ENCODE assay signal across 17 mouse cellular contexts in the genomic region with DNA sequence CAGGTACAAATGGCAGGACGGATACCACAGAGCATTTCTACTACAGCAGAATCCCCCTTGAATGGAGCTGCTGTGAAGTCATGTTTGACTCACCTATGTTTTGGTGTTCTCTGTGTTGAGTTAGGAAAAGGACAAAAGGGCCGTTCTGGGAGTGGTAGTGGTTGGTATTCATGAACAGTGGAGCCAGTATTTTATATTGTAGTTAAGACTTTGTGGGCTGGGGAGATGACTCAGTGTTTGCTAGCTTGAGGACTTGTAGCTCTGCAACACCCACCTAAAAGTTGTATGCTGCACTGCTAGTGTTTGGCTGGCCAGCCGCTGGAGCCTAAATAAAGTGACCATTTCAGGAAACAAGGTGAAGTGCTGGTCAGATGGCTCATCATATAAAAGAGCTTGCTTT.
"Had no signal": no experiment of that assay in that cellular context is flagged by ENCODE, and none has a peak within 500 bp of the region (broad histone marks: within the 10 kb centered on the region; RNA-seq: fewer than 3 reads in every experiment).

No protein-coding gene starts in this region.

- H3K9ac ChIP-seq: liver, embryonic 15.5 days; midbrain, embryonic 15.5 days; neural tube, embryonic 13.5 days had no signal

- ATAC-seq: midbrain, embryonic 15.5 days had no signal

- H3K36me3 ChIP-seq: midbrain, embryonic 15.5 days had no signal

- H3K4me2 ChIP-seq: liver, embryonic 11.5 days; liver, embryonic 15.5 days; midbrain, embryonic 11.5 days; midbrain, embryonic 15.5 days; neural tube, embryonic 13.5 days had no signal

- H3K9me3 ChIP-seq: limb, embryonic 10.5 days; liver, embryonic 15.5 days; megakaryocyte, embryonic 14.5 days; midbrain, embryonic 15.5 days; neural tube, embryonic 13.5 days had no signal

- H3K27ac ChIP-seq: left cerebral cortex, adult 2 months; limb, embryonic 10.5 days; liver, embryonic 15.5 days; macrophage; midbrain, embryonic 15.5 days; neural tube, embryonic 13.5 days had no signal

- H3K4me3 ChIP-seq: left cerebral cortex, adult 2 months; limb, embryonic 10.5 days; liver, embryonic 15.5 days; megakaryocyte, embryonic 14.5 days; midbrain, embryonic 15.5 days; neural tube, embryonic 13.5 days had no signal

- DNase-seq: kidney, adult 18-20 months; kidney, postnatal 10 days; lung, adult 2 months; lung, postnatal 10 days; retina, postnatal 1 day; spleen, adult 18-20 months; thymus, adult 18-20 months; thymus, postnatal 14 days had no signal

- H3K27me3 ChIP-seq: liver, embryonic 15.5 days; megakaryocyte, embryonic 14.5 days; midbrain, embryonic 15.5 days; neural tube, embryonic 13.5 days had no signal
